Mouse (Mus musculus) CH12.LX (cell line): ENCODE data around the gene Cyp2d40. TPM values are rescaled to one million over a fixed set of nuclear protein-coding genes. Genes with fewer than 3 reads are reported as not detected.

Experiments used
- DNase-seq: peaks from one replicate; pipeline ENCODE4 v3.0.0-alpha.2; 2013; ENCODE audit errors: extremely low read depth
- H3K27ac ChIP-seq: 2 replicates; pipeline ENCODE4 v1.5.1; 2012; ENCODE audit warnings: low read depth, mild to moderate bottlenecking, control low read depth, moderate library complexity; ENCODE audit not compliant: insufficient read depth
- H3K27me3 ChIP-seq: replicated peaks from 2 replicates; pipeline ENCODE3; 2012; ENCODE audit warnings: inconsistent platforms
- H3K36me3 ChIP-seq, 2 experiments: replicated peaks in 1 of 2; 2 replicates each; pipeline versions ENCODE3 to v1.6.1; 2012; ENCODE audit warnings: inconsistent platforms in 1 of 2, low read length in 1 of 2, mild to moderate bottlenecking in 1 of 2, mixed read lengths in 1 of 2, moderate library complexity in 1 of 2; ENCODE audit not compliant: control insufficient read depth in 1 of 2, insufficient read depth in 1 of 2
- H3K4me1 ChIP-seq, 2 experiments: 2 replicates each; pipeline ENCODE4 v1.6.1; 2012; ENCODE audit warnings: inconsistent platforms in 1 of 2, moderate library complexity in 1 of 2; ENCODE audit not compliant: insufficient read depth in 2 of 2, control insufficient read depth in 1 of 2
- H3K4me2 ChIP-seq: 2 replicates; pipeline ENCODE4 v1.6.1; 2012; ENCODE audit warnings: low read depth, mild to moderate bottlenecking, control low read depth; ENCODE audit not compliant: poor library complexity, insufficient read depth, severe bottlenecking
- H3K4me3 ChIP-seq, 3 experiments: fragments of 150-350 bp in 1 of 3; sonication (generic) in 1 of 3; replicated peaks in 1 of 3; 2 replicates each; pipeline versions ENCODE3 to v1.5.1; 2011 to 2012; ENCODE audit warnings: low read depth in 2 of 3, low read length in 2 of 3, mild to moderate bottlenecking in 2 of 3, moderate library complexity in 2 of 3, control low read depth in 1 of 3, improper control_type of control experiment in 1 of 3, inconsistent platforms in 1 of 3, mixed read lengths in 1 of 3; ENCODE audit not compliant: poor library complexity in 1 of 3
- H3K79me2 ChIP-seq: replicated peaks from 2 replicates; pipeline ENCODE4 v1.6.1; 2012; ENCODE audit warnings: mild to moderate bottlenecking, moderate library complexity; ENCODE audit not compliant: control insufficient read depth, poor library complexity, insufficient read depth, severe bottlenecking; ENCODE audit errors: extremely low read depth
- H3K9ac ChIP-seq: 2 replicates; pipeline ENCODE4 v1.6.1; 2012; ENCODE audit warnings: low read depth, mild to moderate bottlenecking, control low read depth, moderate library complexity; ENCODE audit not compliant: insufficient read depth
- H3K9me3 ChIP-seq: replicated peaks from 2 replicates; pipeline ENCODE3; 2012; ENCODE audit warnings: low read length, inconsistent platforms, mixed read lengths
- BHLHE40 ChIP-seq: IDR thresholded peaks from 2 replicates; pipeline ENCODE4 v1.6.1; 2011; ENCODE audit warnings: mild to moderate bottlenecking, low read depth, low read length, improper control_type of control experiment
- CHD1 ChIP-seq: IDR thresholded peaks from 2 replicates; pipeline ENCODE4 v1.6.1; 2012; ENCODE audit warnings: low read depth, low read length, improper control_type of control experiment, inconsistent platforms
- CTCF ChIP-seq, 2 experiments: IDR thresholded peaks in 1 of 2; conservative IDR thresholded peaks in 1 of 2; 2 replicates each; pipeline ENCODE4 v1.5.1; 2011 to 2012; ENCODE audit warnings: low read depth in 2 of 2, low read length in 2 of 2, improper control_type of control experiment in 1 of 2, inconsistent platforms in 1 of 2, mild to moderate bottlenecking in 1 of 2, moderate library complexity in 1 of 2
- HCFC1 ChIP-seq: IDR thresholded peaks from 2 replicates; pipeline ENCODE4 v1.6.1; 2012; ENCODE audit warnings: low read depth, mild to moderate bottlenecking, inconsistent platforms, low read length, improper control_type of control experiment
- IRF4 ChIP-seq: IDR thresholded peaks from 2 replicates; pipeline ENCODE4 v1.6.1; 2014; ENCODE audit warnings: low read depth, mild to moderate bottlenecking, inconsistent platforms, low read length, improper control_type of control experiment
- JUN ChIP-seq: IDR thresholded peaks from 2 replicates; pipeline ENCODE4 v1.6.1; 2011; ENCODE audit warnings: low read depth, mild to moderate bottlenecking, low read length, improper control_type of control experiment, moderate library complexity; ENCODE audit not compliant: insufficient read depth
- JUND ChIP-seq: conservative IDR thresholded peaks from 2 replicates; pipeline ENCODE4 v1.6.1; 2011; ENCODE audit warnings: low read depth, low read length, improper control_type of control experiment
- MAZ ChIP-seq: IDR thresholded peaks from 2 replicates; pipeline ENCODE4 v1.6.1; 2012; ENCODE audit warnings: low read depth, mild to moderate bottlenecking, inconsistent platforms, low read length, improper control_type of control experiment, moderate library complexity
- NELFE ChIP-seq: IDR thresholded peaks from 2 replicates; pipeline ENCODE4 v1.6.1; 2011; ENCODE audit warnings: low read depth, low read length, improper control_type of control experiment
- NRF1 ChIP-seq: IDR thresholded peaks from 2 replicates; pipeline ENCODE4 v1.6.1; 2014; ENCODE audit warnings: low read depth, mild to moderate bottlenecking, inconsistent platforms, low read length, improper control_type of control experiment, moderate library complexity
- POLR2A ChIP-seq: IDR thresholded peaks from 2 replicates; pipeline ENCODE4 v1.6.1; 2011; ENCODE audit warnings: low read depth, mild to moderate bottlenecking, improper control_type of control experiment, low read length
- POLR2AphosphoS2 ChIP-seq: IDR thresholded peaks from 2 replicates; pipeline ENCODE4 v1.6.1; 2011; ENCODE audit warnings: low read depth, low read length, improper control_type of control experiment
- RAD21 ChIP-seq: IDR thresholded peaks from 2 replicates; pipeline ENCODE4 v1.6.1; 2011; ENCODE audit warnings: low read depth, mild to moderate bottlenecking, low read length, improper control_type of control experiment, moderate library complexity
- RCOR1 ChIP-seq: conservative IDR thresholded peaks from 2 replicates; pipeline ENCODE4 v1.6.1; 2012; ENCODE audit warnings: low read depth, mild to moderate bottlenecking, inconsistent platforms, low read length, improper control_type of control experiment
- SMC3 ChIP-seq: IDR thresholded peaks from 2 replicates; pipeline ENCODE4 v1.6.1; 2011; ENCODE audit warnings: low read depth, low read length, improper control_type of control experiment
- USF1 ChIP-seq: IDR thresholded peaks from 2 replicates; pipeline ENCODE4 v1.6.1; 2014; ENCODE audit warnings: low read depth, mild to moderate bottlenecking, inconsistent platforms, low read length, improper control_type of control experiment
- USF2 ChIP-seq: conservative IDR thresholded peaks from 2 replicates; pipeline ENCODE4 v1.6.1; 2011; ENCODE audit warnings: low read depth, low read length, improper control_type of control experiment
- ZC3H11A ChIP-seq: IDR thresholded peaks from 2 replicates; pipeline ENCODE4 v1.6.1; 2012; ENCODE audit warnings: low read depth, mild to moderate bottlenecking, inconsistent platforms, low read length, improper control_type of control experiment
- ZNF384 ChIP-seq: IDR thresholded peaks from 2 replicates; pipeline ENCODE4 v1.6.1; 2012; ENCODE audit warnings: low read depth, low read length, improper control_type of control experiment, inconsistent platforms
- dilution Hi-C: fragments of 300-500 bp; cut with MboI; formaldehyde crosslinking; loops from 2 replicates; pipeline ENCODE4 v1.14.3; 2020; ENCODE audit warnings: low sequenced_read_pairs; ENCODE audit not compliant: extremely low pct_unique_long_range_greater_than_20kb, extremely low pct_ligation_motif_present
- in situ Hi-C: fragments of 300-500 bp; cut with MboI; formaldehyde crosslinking; loops from 3 replicates; pipeline ENCODE4 v1.14.3; 2019; ENCODE audit warnings: low sequenced_read_pairs, low pct_ligation_motif_present, low pct_unique_long_range_greater_than_20kb, mixed read lengths
- polyA plus RNA-seq: library from polyadenylated mRNA; unstranded; fragments of >175 nt; gene quantifications from 2 replicates; pipeline ENCODE4 v1.2.1, GENCODE M21; 2012; ENCODE audit warnings: low read depth; ENCODE audit not compliant: insufficient read length
- total RNA-seq, 2 experiments: library from RNA; depleted of rRNA; stranded (reverse); fragments of 300-350 nt in 1 of 2; fragments of >200 nt in 1 of 2; gene quantifications; 2 replicates each; pipeline ENCODE4 v1.2.3; 2012 to 2014

The Cyp2d40 gene
- total and polyA plus RNA-seq, 3 experiments = not detected

GRCm38 (mm10) chr15:82804708-82805639, 41.0 kb upstream of the Cyp2d40 start:
- DNase-seq = peak; percentile 63
- no peaks in the 10 kb centered on the region for H3K79me2 ChIP-seq
- H3K27ac ChIP-seq = no peak overlapping the region
- H3K9me3 ChIP-seq = no peaks in the 10 kb centered on the region
- TF ChIP-seq NELFE (no peak), IRF4 (no peak), ZC3H11A (peak; percentile 48; the same call in 1 of the 2 replicates), USF2 (no peak), RAD21 (peak; percentile 93), JUN (no peak), SMC3 (peak; percentile 85), POLR2A (no peak), CTCF (conservative IDR thresholded peaks at IDR 0.05 in 1 of 2, IDR thresholded peaks at IDR 0.05 in 1 of 2; ENCODE audit: low read depth in 2 of 2, low read length in 2 of 2) (peak; percentile 76 to 93), JUND (no peak)
- H3K4me3 ChIP-seq = no peak overlapping the region
- no peaks in the 10 kb centered on the region for H3K27me3 ChIP-seq
- H3K4me1 ChIP-seq = no peaks in the 10 kb centered on the region
- in situ Hi-C loops = loop anchor here (10.0 to 25.0 kb wide), 2 partner anchors 240 to 407 kb away; no protein-coding TSS in a partner anchor
- H3K36me3 ChIP-seq = peaks cover 9 to 18% of the 10 kb centered on the region in 2 experiments
- dilution Hi-C loops = no loop called here
- no peak overlapping the region for H3K9ac ChIP-seq
- no peak overlapping the region for H3K4me2 ChIP-seq

GRCm38 (mm10) chr15:82795936-82796440, 32.0 kb upstream of the Cyp2d40 start:
- no peaks in the 10 kb centered on the region for H3K4me1 ChIP-seq
- H3K4me3 ChIP-seq = no peak overlapping the region
- no peak overlapping the region for H3K4me2 ChIP-seq
- DNase-seq = no peak
- peaks cover 8% of the 10 kb centered on the region for H3K27me3 ChIP-seq
- H3K9ac ChIP-seq = no peak overlapping the region
- dilution Hi-C loops (no loop called here), in situ Hi-C loops (loop anchor here (25.0 kb wide), 1 partner anchor 509 kb away; the partner anchor contains the start of gene Wbp2nl)
- H3K79me2 ChIP-seq = no peaks in the 10 kb centered on the region
- TF ChIP-seq IRF4 = no peak
- TF ChIP-seq RAD21 = no peak
- no peak for TF ChIP-seq BHLHE40
- no peak for TF ChIP-seq JUN
- TF ChIP-seq NRF1 = no peak
- TF ChIP-seq CHD1 = no peak
- TF ChIP-seq RCOR1 = no peak
- TF ChIP-seq USF2 = no peak
- TF ChIP-seq MAZ = no peak
- TF ChIP-seq POLR2AphosphoS2 = no peak
- TF ChIP-seq HCFC1 = no peak
- no peak for TF ChIP-seq CTCF (conservative IDR thresholded peaks at IDR 0.05 in 1 of 2, IDR thresholded peaks at IDR 0.05 in 1 of 2; ENCODE audit: low read depth in 2 of 2, low read length in 2 of 2)
- TF ChIP-seq USF1 = no peak
- no peak for TF ChIP-seq ZNF384
- no peak overlapping the region for H3K27ac ChIP-seq
- no peaks in the 10 kb centered on the region for H3K36me3 ChIP-seq
- H3K9me3 ChIP-seq = no peaks in the 10 kb centered on the region
